Mouse (Mus musculus): ENCODE data around the gene Noxo1. TPM values are rescaled to one million over a fixed set of nuclear protein-coding genes. Genes with fewer than 3 reads are reported as not detected.

The Noxo1 gene
- polyA plus RNA-seq, 1 experiment from 2014 or later = 2.0 TPM

- WGBS = 69% methylated on average over 3 of the region's 3 CpGs
- Histone ChIP-seq H3K4me1 (replicated peaks; ENCODE audit: control insufficient read depth, insufficient read depth, low read length) (no peaks in the 10 kb centered on the region), H3K27me3 (replicated peaks; ENCODE audit: control insufficient read depth, insufficient read depth, low read length) (no peaks in the 10 kb centered on the region; the same call in 1 of the 2 replicates), H3K27ac (ENCODE audit: low read length) (no peak overlapping the region), H3K4me3 (replicated peaks; ENCODE audit: low read length) (no peak overlapping the region), H3K9ac (replicated peaks; ENCODE audit: low read depth, low read length) (no peak overlapping the region), H3K9me3 (ENCODE audit: control insufficient read depth, low read length) (no peaks in the 10 kb centered on the region), H3K4me2 (ENCODE audit: low read length) (no peak overlapping the region), H3K36me3 (ENCODE audit: control insufficient read depth, insufficient read depth) (no peaks in the 10 kb centered on the region)
- no peak for ATAC-seq
Measured at GRCm38 (mm10) chr17:24744381-24744780, 48.3 kb downstream of the Noxo1 start.

DNA sequence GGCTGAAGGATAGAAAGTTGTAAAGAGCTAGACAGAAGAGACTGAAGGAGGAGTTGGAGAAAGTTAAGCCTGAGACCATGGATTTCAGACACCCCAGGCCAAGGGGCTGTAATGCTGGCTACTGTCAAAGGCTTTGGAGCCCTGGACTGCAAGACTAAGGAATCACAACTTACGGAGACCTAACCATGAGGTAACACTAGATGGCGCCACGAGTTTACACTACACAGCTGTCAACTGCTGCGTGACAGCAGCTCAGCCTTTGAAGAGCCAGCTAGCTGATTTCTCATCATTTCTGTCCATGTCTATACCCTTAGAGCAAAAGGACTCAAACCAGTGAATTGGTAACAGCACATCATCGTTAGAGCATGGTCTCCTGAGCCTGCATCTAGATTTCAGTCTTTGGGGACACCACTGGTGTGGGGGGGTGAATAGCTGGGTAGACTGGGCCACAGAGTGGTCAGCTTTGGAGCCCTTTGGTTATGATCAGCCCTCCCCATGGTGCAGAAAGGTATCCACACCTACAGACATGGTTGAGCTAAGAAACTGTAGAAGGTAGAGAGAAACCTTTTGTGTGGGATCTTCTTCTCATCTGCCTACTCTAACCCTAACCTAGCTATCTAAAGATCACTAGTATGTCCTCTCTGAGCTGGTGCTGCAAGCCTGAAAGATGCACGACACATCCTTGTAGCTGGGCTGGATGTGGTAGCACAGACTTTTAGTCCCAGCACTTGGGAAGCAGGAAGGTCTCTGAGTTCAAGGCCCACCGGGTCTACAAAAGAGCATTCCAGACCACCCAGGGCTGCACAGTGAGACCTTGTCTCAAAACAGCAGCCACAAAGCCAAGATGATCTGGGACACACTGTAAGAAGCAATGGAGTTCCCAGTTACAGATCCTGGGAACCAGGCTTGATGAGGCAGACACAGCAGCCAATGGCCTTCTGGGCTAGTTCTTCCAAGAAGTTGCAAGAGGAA lies 49.8 kb downstream of the Noxo1 start:
- no peaks in the 10 kb centered on the region for H3K9me3 ChIP-seq (ENCODE audit: control insufficient read depth, low read length)
- H3K9ac ChIP-seq (replicated peaks; ENCODE audit: low read depth, low read length) = no peak overlapping the region
- H3K4me2 ChIP-seq (ENCODE audit: low read length) = no peak overlapping the region
- 24% methylated on average over 7 of the region's 7 CpGs for WGBS
- ATAC-seq = peak; percentile 86
- no peak overlapping the region for H3K27ac ChIP-seq (ENCODE audit: low read length)
- H3K4me3 ChIP-seq (replicated peaks; ENCODE audit: low read length) = no peak overlapping the region
- peaks cover 10% of the 10 kb centered on the region for H3K27me3 ChIP-seq (replicated peaks; ENCODE audit: control insufficient read depth, insufficient read depth, low read length)
- no peaks in the 10 kb centered on the region for H3K4me1 ChIP-seq (replicated peaks; ENCODE audit: control insufficient read depth, insufficient read depth, low read length)
- H3K36me3 ChIP-seq (ENCODE audit: control insufficient read depth, insufficient read depth) = no peaks in the 10 kb centered on the region

DNA sequence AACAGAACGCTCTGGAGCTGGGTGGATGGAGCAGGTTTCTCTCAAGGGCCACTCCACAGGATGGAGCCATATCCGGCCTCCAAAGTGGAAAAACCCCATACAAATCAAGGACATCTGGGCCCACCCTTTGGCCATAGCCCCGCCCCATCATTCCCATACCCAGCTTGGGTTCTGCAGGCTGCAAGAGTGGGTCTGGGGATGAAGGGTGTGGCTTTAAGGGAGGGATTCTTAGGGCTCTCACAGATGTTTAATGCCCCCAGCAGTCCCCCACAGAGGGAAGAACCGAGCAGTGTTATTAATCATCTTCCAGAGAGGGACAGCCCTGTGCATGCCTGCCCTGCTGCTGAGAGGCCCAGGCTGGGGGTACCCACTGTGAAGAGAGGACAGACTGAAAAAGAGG lies 51.0 kb downstream of the Noxo1 start:
- Histone ChIP-seq H3K9ac (replicated peaks; ENCODE audit: low read depth, low read length) (no peak overlapping the region), H3K36me3 (ENCODE audit: control insufficient read depth, insufficient read depth) (no peaks in the 10 kb centered on the region), H3K4me1 (replicated peaks; ENCODE audit: control insufficient read depth, insufficient read depth, low read length) (no peaks in the 10 kb centered on the region), H3K4me2 (ENCODE audit: low read length) (no peak overlapping the region), H3K9me3 (ENCODE audit: control insufficient read depth, low read length) (no peaks in the 10 kb centered on the region), H3K4me3 (replicated peaks; ENCODE audit: low read length) (no peak overlapping the region), H3K27ac (ENCODE audit: low read length) (no peak overlapping the region), H3K27me3 (replicated peaks; ENCODE audit: control insufficient read depth, insufficient read depth, low read length) (peaks cover 20% of the 10 kb centered on the region)
- 53% methylated on average over 4 of the region's 4 CpGs for WGBS
- no peak for ATAC-seq

Other genes with a start within 250 kb of the Noxo1 start
- gene E4f1, start 225.9 kb upstream of the Noxo1 start, polyA plus RNA-seq (2015; fragmentation: Nextera tagmentation; extraction: Ambion mirVana) = 37.9 and 54.0 TPM in 2 replicates
- gene Pgp, start 225.8 kb upstream of the Noxo1 start, polyA plus RNA-seq (2015; fragmentation: Nextera tagmentation; extraction: Ambion mirVana) = 50.5 and 54.0 TPM in 2 replicates
- 0.39 and 0.92 TPM in 2 replicates for gene Bricd5, start 222.3 kb upstream of the Noxo1 start, polyA plus RNA-seq (2015; fragmentation: Nextera tagmentation; extraction: Ambion mirVana)
- 38.9 and 42.4 TPM in 2 replicates for gene Mlst8, start 217.2 kb upstream of the Noxo1 start, polyA plus RNA-seq (2015; fragmentation: Nextera tagmentation; extraction: Ambion mirVana)
- 18.8 and 30.4 TPM in 2 replicates for gene Caskin1, start 207.6 kb upstream of the Noxo1 start, polyA plus RNA-seq (2015; fragmentation: Nextera tagmentation; extraction: Ambion mirVana)
- 108 and 121 TPM in 2 replicates for gene Traf7, start 168.3 kb upstream of the Noxo1 start, polyA plus RNA-seq (2015; fragmentation: Nextera tagmentation; extraction: Ambion mirVana)
- 6.8 and 10.9 TPM in 2 replicates for gene Rab26, start 162.0 kb upstream of the Noxo1 start, polyA plus RNA-seq (2015; fragmentation: Nextera tagmentation; extraction: Ambion mirVana)
- gene Pkd1, start 146.4 kb upstream of the Noxo1 start, polyA plus RNA-seq (2015; fragmentation: Nextera tagmentation; extraction: Ambion mirVana) = 18.3 and 27.6 TPM in 2 replicates
- 80.4 and 86.8 TPM in 2 replicates for gene Tsc2, start 63.6 kb upstream of the Noxo1 start, polyA plus RNA-seq (2015; fragmentation: Nextera tagmentation; extraction: Ambion mirVana)
- 13.4 and 14.4 TPM in 2 replicates for gene Nthl1, start 63.6 kb upstream of the Noxo1 start, polyA plus RNA-seq (2015; fragmentation: Nextera tagmentation; extraction: Ambion mirVana)
- gene Slc9a3r2, start 45.9 kb upstream of the Noxo1 start, polyA plus RNA-seq (2015; fragmentation: Nextera tagmentation; extraction: Ambion mirVana) = 28.1 and 31.2 TPM in 2 replicates
- gene Npw, start 37.8 kb upstream of the Noxo1 start, polyA plus RNA-seq (2015; fragmentation: Nextera tagmentation; extraction: Ambion mirVana) = not detected in 2 replicates
- 17.9 and 22.0 TPM in 2 replicates for gene Zfp598, start 26.5 kb upstream of the Noxo1 start, polyA plus RNA-seq (2015; fragmentation: Nextera tagmentation; extraction: Ambion mirVana)
- gene Syngr3, start 6.3 kb upstream of the Noxo1 start, polyA plus RNA-seq (2015; fragmentation: Nextera tagmentation; extraction: Ambion mirVana) = 143 and 193 TPM in 2 replicates
- gene Gfer, start 78 bp upstream of the Noxo1 start, polyA plus RNA-seq (2015; fragmentation: Nextera tagmentation; extraction: Ambion mirVana) = 35.0 and 35.4 TPM in 2 replicates
- gene Tbl3, start 11.4 kb downstream of the Noxo1 start, polyA plus RNA-seq (2015; fragmentation: Nextera tagmentation; extraction: Ambion mirVana) = 83.7 and 85.5 TPM in 2 replicates
- gene Rnf151, start 21.8 kb downstream of the Noxo1 start, polyA plus RNA-seq (2015; fragmentation: Nextera tagmentation; extraction: Ambion mirVana) = not detected in 2 replicates
- gene Rps2, start 21.9 kb downstream of the Noxo1 start, polyA plus RNA-seq (2015; fragmentation: Nextera tagmentation; extraction: Ambion mirVana) = 787 and 797 TPM in 2 replicates
- 220 and 233 TPM in 2 replicates for gene Ndufb10, start 28.2 kb downstream of the Noxo1 start, polyA plus RNA-seq (2015; fragmentation: Nextera tagmentation; extraction: Ambion mirVana)
- not detected in 2 replicates for gene Rpl3l, start 31.6 kb downstream of the Noxo1 start, polyA plus RNA-seq (2015; fragmentation: Nextera tagmentation; extraction: Ambion mirVana)
- 20.0 and 21.1 TPM in 2 replicates for gene Msrb1, start 40.4 kb downstream of the Noxo1 start, polyA plus RNA-seq (2015; fragmentation: Nextera tagmentation; extraction: Ambion mirVana)
- gene Hs3st6, start 56.8 kb downstream of the Noxo1 start, polyA plus RNA-seq (2015; fragmentation: Nextera tagmentation; extraction: Ambion mirVana) = 0.32 TPM in 1 of 2 replicates, not detected in the other
- gene Meiob, start 108.1 kb downstream of the Noxo1 start, polyA plus RNA-seq (2015; fragmentation: Nextera tagmentation; extraction: Ambion mirVana) = not detected in 2 replicates
- gene Hagh, start 143.9 kb downstream of the Noxo1 start, polyA plus RNA-seq (2015; fragmentation: Nextera tagmentation; extraction: Ambion mirVana) = 40.2 and 50.1 TPM in 2 replicates
- 14.4 and 17.8 TPM in 2 replicates for gene Fahd1, start 154.1 kb downstream of the Noxo1 start, polyA plus RNA-seq (2015; fragmentation: Nextera tagmentation; extraction: Ambion mirVana)
- 0.19 TPM in 1 of 2 replicates, not detected in the other for gene Igfals, start 169.8 kb downstream of the Noxo1 start, polyA plus RNA-seq (2015; fragmentation: Nextera tagmentation; extraction: Ambion mirVana)
- 66.8 and 71.1 TPM in 2 replicates for gene Nubp2, start 190.1 kb downstream of the Noxo1 start, polyA plus RNA-seq (2015; fragmentation: Nextera tagmentation; extraction: Ambion mirVana)
- gene Spsb3, start 190.4 kb downstream of the Noxo1 start, polyA plus RNA-seq (2015; fragmentation: Nextera tagmentation; extraction: Ambion mirVana) = 82.1 and 86.8 TPM in 2 replicates
- 32.4 and 35.7 TPM in 2 replicates for gene Eme2, start 198.9 kb downstream of the Noxo1 start, polyA plus RNA-seq (2015; fragmentation: Nextera tagmentation; extraction: Ambion mirVana)
- 72.3 and 79.8 TPM in 2 replicates for gene Mrps34, start 198.9 kb downstream of the Noxo1 start, polyA plus RNA-seq (2015; fragmentation: Nextera tagmentation; extraction: Ambion mirVana)
- 63.4 and 76.1 TPM in 2 replicates for gene Nme3, start 200.3 kb downstream of the Noxo1 start, polyA plus RNA-seq (2015; fragmentation: Nextera tagmentation; extraction: Ambion mirVana)
- gene Mapk8ip3, start 240.7 kb downstream of the Noxo1 start, polyA plus RNA-seq (2015; fragmentation: Nextera tagmentation; extraction: Ambion mirVana) = 100 and 114 TPM in 2 replicates